Mouse (Mus musculus): Measurements from ENCODE around the gene Plxna3. TPM values are rescaled to one million over a fixed set of nuclear protein-coding genes. Genes with fewer than 3 reads are reported as not detected.

Plxna3 gene
- polyA plus RNA-seq (2015; fragmentation: Illumina TruSeq; extraction: RNeasy Lipid Tissue Mini Kit (QIAGEN cat#74804); ENCODE audit: insufficient read depth, low replicate concordance) = 5.0 TPM

GRCm38 (mm10) chrX:74328725-74329161 lies at the start of gene Plxna3:
Gene Plxna3, plus strand, starts transcription at chrX:74329066.

DNA sequence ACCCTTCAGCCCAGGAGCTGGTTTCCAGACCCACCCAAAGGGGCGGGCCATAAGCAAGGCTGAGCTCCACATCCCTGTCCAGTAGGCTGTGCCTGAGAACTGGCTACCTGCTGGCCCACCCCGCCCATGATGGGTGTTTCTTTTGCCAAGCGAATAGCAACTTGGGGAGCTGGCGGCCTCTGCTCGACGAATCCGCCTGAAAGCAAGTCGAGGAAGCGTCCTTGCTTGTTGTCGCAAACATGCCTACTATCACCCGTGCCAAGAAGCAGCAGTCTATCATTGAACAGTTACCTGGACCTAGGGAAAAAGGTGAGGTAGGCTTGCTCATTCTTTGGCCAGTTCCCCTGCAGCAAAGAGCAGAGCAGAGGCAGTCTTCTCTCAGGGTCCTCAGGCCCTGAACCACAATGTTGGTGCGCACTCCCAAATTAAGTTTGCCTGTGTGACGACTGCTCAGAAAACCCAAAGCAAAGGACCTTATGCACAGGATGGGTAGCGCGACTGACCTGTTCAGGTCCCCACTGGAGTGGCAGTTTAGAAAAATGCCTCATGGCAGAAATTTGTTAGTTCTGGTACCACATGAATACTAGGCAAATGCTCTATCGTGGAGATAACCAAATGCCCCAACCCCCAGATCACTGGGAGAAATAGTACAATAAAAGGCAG lies 47.0 kb upstream of the Plxna3 start, which contains the start of the genes Taz and Dnase1l1:
TSS of gene Taz (plus strand) at position 181 of the 663 bp plus-strand sequence.
TSS of gene Dnase1l1 (minus strand) at position 606 of the 663 bp plus-strand sequence.

DNA sequence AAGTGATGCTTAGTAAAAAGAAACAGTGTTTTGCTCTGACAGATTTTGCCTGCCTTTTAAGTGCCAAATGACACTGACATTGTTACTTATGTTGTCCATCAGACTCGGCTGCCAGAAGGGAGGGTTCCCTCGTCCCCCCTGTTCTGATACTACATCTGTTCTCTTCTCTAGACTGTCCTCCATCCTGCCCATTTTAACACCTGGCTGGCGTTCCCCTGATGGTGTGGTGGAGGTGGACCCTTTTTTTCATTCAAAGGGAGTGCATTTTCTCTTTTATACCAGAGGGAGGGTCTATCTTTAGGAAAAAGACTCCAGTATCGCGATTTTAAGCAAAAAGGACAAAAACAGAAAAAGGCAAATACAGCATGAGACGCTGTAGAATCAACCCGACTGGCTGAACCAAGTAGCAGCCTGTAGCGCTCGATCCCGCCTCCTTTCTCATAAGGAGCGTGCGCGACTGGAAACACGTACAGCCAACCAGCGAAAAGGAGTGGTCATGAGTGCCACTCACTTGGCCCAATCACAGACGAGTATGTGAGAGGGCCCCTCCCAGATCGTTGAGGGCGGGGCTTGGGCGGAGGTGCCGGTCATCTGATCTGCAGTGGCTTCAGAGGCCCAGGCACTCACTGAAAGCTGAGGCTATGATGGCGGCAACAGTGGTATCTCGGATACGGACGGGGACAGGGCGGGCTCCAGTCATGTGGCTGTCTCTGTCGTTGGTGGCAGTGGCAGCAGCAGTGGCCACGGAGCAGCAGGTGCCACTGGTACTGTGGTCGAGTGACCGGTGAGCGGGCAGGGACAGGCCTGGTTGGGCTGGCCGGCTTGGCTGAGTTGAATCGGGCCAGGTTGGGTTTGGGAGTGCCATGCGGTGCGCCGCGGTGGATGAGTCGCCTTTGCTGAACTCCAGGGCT lies 32.1 kb upstream of the Plxna3 start, which contains the start of gene Atp6ap1:
TSS of gene Atp6ap1 (plus strand) at position 560 of the 911 bp plus-strand sequence.

GRCm38 (mm10) chrX:74304867-74305700 lies 23.8 kb upstream of the Plxna3 start, which contains the start of gene Gdi1:
Gene Gdi1, plus strand, starts transcription at chrX:74304998.

DNA sequence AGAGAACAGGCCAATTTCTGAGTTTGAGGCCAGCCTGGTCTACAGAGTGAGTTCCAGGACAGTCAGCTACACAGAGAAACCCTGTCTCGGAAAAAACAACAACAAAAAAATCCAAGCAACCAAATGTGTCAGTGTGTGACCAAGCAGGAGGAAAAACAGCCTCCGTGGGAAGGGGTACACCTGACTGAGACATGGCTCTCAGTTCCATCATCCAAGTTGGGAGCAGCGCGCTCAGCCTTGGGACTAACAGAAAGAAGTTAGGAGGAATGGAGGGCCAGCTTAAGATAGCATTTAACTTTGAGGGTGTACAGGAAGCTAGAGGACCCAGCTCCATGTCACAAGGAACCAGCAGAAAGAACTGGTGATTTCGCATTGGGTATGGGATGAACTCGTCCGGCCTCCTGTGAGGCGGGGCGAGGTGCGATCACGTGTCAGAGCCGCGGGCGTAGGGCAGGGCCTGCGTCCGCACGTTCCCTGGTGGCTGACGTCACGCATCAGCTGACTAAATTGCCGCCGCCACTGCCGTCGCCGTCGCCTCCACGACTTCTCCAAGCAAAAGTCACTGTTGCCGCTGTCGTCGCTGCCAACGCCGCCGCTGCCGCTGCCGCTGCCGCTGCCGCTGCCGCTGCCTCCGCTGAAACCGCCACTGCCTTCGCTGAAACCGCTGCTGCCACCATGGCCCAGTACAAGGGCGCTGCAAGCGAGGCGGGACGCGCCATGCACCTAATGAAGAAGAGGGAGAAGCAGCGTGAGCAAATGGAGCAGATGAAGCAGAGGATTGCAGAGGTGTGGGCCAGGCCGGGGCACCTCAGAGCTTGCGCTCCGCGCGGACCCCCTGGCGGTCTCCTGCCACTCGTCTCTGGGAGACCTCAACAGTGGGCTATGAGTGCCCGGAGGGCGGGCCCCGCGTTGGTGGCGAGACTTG lies 16.1 kb upstream of the Plxna3 start, which contains the start of gene Fam50a:
TSS of gene Fam50a (plus strand) at position 494 of the 925 bp plus-strand sequence.

DNA sequence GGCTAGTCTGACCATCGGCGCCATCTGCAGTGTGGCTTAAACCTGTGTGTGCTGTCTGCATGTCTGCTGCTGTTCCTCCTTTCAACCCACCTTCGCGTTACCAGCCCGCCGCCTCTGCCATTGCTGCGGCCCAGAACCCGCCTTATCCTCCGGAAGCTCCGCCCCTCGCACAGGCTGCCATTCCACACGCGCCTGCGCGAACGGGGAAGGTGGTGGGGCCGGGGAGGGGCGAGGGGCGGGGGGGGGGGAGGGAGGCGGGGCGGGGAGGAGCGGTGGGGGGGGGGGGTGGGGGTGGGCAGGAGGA lies 24.6 kb downstream of the Plxna3 start, which contains the start of gene Lage3:
TSS of gene Lage3 (minus strand) at position 152 of the 304 bp plus-strand sequence.

DNA sequence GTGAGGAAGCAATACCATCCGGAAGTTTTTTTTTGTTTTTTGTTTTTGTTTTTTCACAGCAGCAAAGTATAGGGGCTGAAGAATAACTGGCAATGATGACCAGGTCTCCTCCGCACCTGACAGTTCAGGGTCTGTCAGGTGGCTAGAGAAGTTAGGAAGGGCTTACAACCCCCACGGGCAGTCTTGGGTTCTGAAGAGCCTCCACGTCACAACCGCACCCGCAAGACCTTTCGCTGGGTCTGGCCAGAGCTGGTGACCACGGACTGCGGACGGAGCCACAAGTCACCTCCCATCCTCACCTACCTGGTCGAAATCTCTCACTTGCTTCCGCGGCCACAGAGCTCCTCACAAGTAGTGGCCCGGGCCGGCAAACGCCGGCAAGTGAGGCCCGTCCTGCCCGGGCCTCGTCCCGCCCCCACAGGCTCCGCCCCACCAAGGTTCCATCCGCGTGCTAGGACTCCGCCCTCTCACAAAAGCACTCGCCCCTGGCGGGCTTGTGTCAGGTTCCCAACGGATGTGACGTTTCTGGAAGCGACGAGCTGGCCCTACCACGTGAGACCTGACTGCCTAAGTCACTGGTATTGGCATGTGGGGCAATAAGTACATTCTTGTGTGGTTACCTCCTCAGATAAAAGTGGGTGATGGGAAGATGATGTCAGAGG lies 44.2 kb downstream of the Plxna3 start, which contains the start of the genes Ubl4a and Slc10a3:
TSS of gene Ubl4a (minus strand) at position 331 of the 662 bp plus-strand sequence.
TSS of gene Slc10a3 (minus strand) at position 462 of the 662 bp plus-strand sequence.

GRCm38 (mm10) chrX:74392535-74393443 lies 63.9 kb downstream of the Plxna3 start, which contains the start of the genes Fam3a and Ikbkg:
Gene Fam3a, minus strand, starts transcription at chrX:74393272.
Gene Ikbkg, plus strand, starts transcription at chrX:74393290.

Other genes starting within 250 kb of the Plxna3 start
- not detected for gene Opn1mw, start 201.6 kb upstream of the Plxna3 start, polyA plus RNA-seq (2015; fragmentation: Illumina TruSeq; extraction: RNeasy Lipid Tissue Mini Kit (QIAGEN cat#74804); ENCODE audit: insufficient read depth, low replicate concordance)
- 30.4 TPM for gene Mecp2, start 193.7 kb upstream of the Plxna3 start, polyA plus RNA-seq (2015; fragmentation: Illumina TruSeq; extraction: RNeasy Lipid Tissue Mini Kit (QIAGEN cat#74804); ENCODE audit: insufficient read depth, low replicate concordance)
- gene Tex28, start 161.2 kb upstream of the Plxna3 start, polyA plus RNA-seq (2015; fragmentation: Illumina TruSeq; extraction: RNeasy Lipid Tissue Mini Kit (QIAGEN cat#74804); ENCODE audit: insufficient read depth, low replicate concordance) = not detected
- gene Tktl1, start 151.8 kb upstream of the Plxna3 start, polyA plus RNA-seq (2015; fragmentation: Illumina TruSeq; extraction: RNeasy Lipid Tissue Mini Kit (QIAGEN cat#74804); ENCODE audit: insufficient read depth, low replicate concordance) = 0.51 TPM
- 425 TPM for gene Flna, start 79.2 kb upstream of the Plxna3 start, polyA plus RNA-seq (2015; fragmentation: Illumina TruSeq; extraction: RNeasy Lipid Tissue Mini Kit (QIAGEN cat#74804); ENCODE audit: insufficient read depth, low replicate concordance)
- 76.9 TPM for gene Emd, start 74.4 kb upstream of the Plxna3 start, polyA plus RNA-seq (2015; fragmentation: Illumina TruSeq; extraction: RNeasy Lipid Tissue Mini Kit (QIAGEN cat#74804); ENCODE audit: insufficient read depth, low replicate concordance)
- 3,240 TPM for gene Rpl10, start 58.3 kb upstream of the Plxna3 start, polyA plus RNA-seq (2015; fragmentation: Illumina TruSeq; extraction: RNeasy Lipid Tissue Mini Kit (QIAGEN cat#74804); ENCODE audit: insufficient read depth, low replicate concordance)
- gene Taz, start 47.2 kb upstream of the Plxna3 start, polyA plus RNA-seq (2015; fragmentation: Illumina TruSeq; extraction: RNeasy Lipid Tissue Mini Kit (QIAGEN cat#74804); ENCODE audit: insufficient read depth, low replicate concordance) = 134 TPM
- 30.2 TPM for gene Dnase1l1, start 46.7 kb upstream of the Plxna3 start, polyA plus RNA-seq (2015; fragmentation: Illumina TruSeq; extraction: RNeasy Lipid Tissue Mini Kit (QIAGEN cat#74804); ENCODE audit: insufficient read depth, low replicate concordance)
- 253 TPM for gene Atp6ap1, start 32.0 kb upstream of the Plxna3 start, polyA plus RNA-seq (2015; fragmentation: Illumina TruSeq; extraction: RNeasy Lipid Tissue Mini Kit (QIAGEN cat#74804); ENCODE audit: insufficient read depth, low replicate concordance)
- gene Gdi1, start 24.1 kb upstream of the Plxna3 start, polyA plus RNA-seq (2015; fragmentation: Illumina TruSeq; extraction: RNeasy Lipid Tissue Mini Kit (QIAGEN cat#74804); ENCODE audit: insufficient read depth, low replicate concordance) = 380 TPM
- gene Fam50a, start 16.0 kb upstream of the Plxna3 start, polyA plus RNA-seq (2015; fragmentation: Illumina TruSeq; extraction: RNeasy Lipid Tissue Mini Kit (QIAGEN cat#74804); ENCODE audit: insufficient read depth, low replicate concordance) = 74.4 TPM
- gene Lage3, start 24.6 kb downstream of the Plxna3 start, polyA plus RNA-seq (2015; fragmentation: Illumina TruSeq; extraction: RNeasy Lipid Tissue Mini Kit (QIAGEN cat#74804); ENCODE audit: insufficient read depth, low replicate concordance) = 32.5 TPM
- gene Ubl4a, start 44.2 kb downstream of the Plxna3 start, polyA plus RNA-seq (2015; fragmentation: Illumina TruSeq; extraction: RNeasy Lipid Tissue Mini Kit (QIAGEN cat#74804); ENCODE audit: insufficient read depth, low replicate concordance) = 34.8 TPM
- 16.4 TPM for gene Slc10a3, start 44.3 kb downstream of the Plxna3 start, polyA plus RNA-seq (2015; fragmentation: Illumina TruSeq; extraction: RNeasy Lipid Tissue Mini Kit (QIAGEN cat#74804); ENCODE audit: insufficient read depth, low replicate concordance)
- 25.3 TPM for gene Fam3a, start 64.2 kb downstream of the Plxna3 start, polyA plus RNA-seq (2015; fragmentation: Illumina TruSeq; extraction: RNeasy Lipid Tissue Mini Kit (QIAGEN cat#74804); ENCODE audit: insufficient read depth, low replicate concordance)
- gene Ikbkg, start 64.2 kb downstream of the Plxna3 start, polyA plus RNA-seq (2015; fragmentation: Illumina TruSeq; extraction: RNeasy Lipid Tissue Mini Kit (QIAGEN cat#74804); ENCODE audit: insufficient read depth, low replicate concordance) = 34.1 TPM
- 42.5 TPM for gene G6pdx, start 100.1 kb downstream of the Plxna3 start, polyA plus RNA-seq (2015; fragmentation: Illumina TruSeq; extraction: RNeasy Lipid Tissue Mini Kit (QIAGEN cat#74804); ENCODE audit: insufficient read depth, low replicate concordance)
- not detected for gene Gm6880, start 152.3 kb downstream of the Plxna3 start, polyA plus RNA-seq (2015; fragmentation: Illumina TruSeq; extraction: RNeasy Lipid Tissue Mini Kit (QIAGEN cat#74804); ENCODE audit: insufficient read depth, low replicate concordance)
- gene Olfr1326-ps1, start 245.8 kb downstream of the Plxna3 start, polyA plus RNA-seq (2015; fragmentation: Illumina TruSeq; extraction: RNeasy Lipid Tissue Mini Kit (QIAGEN cat#74804); ENCODE audit: insufficient read depth, low replicate concordance) = not detected

Data from spleen, adult 10 weeks (tissue).